Mouse (Mus musculus) small intestine, adult 10 weeks (tissue): ENCODE results near the gene Cchcr1. TPM values are rescaled to one million over a fixed set of nuclear protein-coding genes. Genes with fewer than 3 reads are reported as not detected.

Experiments used
- polyA plus RNA-seq: library from polyadenylated mRNA; stranded (reverse); fragments of 350-450 nt; fragmentation: Illumina TruSeq; extraction: RNeasy Lipid Tissue Mini Kit (QIAGEN cat#74804); gene quantifications from one replicate; pipeline ENCODE4 v1.2.3, GENCODE M21; 2014; ENCODE audit warnings: low replicate concordance

The Cchcr1 gene
- 0.74 TPM for polyA plus RNA-seq

DNA sequence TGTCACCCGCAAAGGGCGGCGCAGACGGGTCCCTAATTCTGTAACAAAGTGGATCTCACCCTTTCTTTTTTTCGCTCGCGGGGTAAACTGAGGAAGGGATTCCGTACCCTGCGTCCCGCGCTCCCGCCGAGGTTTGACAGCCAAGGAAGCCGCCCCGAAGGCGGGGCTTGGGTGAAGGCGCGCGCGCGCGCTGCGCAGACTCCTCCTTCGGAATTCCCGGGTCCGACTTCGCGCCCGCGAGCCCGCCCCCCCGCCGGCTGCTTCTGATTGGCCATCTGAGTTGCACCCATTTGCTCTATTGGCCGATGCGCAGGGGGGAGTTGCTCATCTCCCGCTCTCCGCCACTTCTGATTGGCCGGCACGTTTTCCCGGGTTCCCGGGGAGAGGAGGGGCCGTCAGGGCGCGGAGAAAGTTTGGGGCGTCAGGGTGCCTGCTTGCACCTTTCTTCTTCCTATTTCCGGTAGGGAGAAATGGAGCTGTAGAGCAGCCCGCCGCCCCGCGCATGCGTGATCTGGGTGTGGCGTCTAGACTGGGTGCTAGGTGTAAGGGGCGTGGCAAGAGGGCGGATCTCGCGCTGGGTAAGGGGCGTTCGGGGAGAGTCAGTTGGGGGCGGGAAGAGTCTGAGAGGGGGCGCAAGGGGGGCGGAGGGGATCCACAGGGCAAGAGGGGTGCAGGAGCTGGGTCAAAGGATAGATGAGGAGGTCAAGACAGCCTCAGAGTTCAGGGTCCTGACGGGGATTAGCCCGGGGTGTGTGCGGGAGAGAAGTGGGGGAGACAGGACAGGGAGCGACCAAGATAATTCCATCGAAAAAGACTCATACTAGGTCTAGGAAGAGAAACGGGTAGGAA lies at the start of gene Cchcr1, which contains the start of gene Tcf19:
Cchcr1 (plus strand) TSS at position 449 of the 849 bp plus-strand sequence.
Tcf19 (minus strand) TSS at position 173 of the 849 bp plus-strand sequence.

DNA sequence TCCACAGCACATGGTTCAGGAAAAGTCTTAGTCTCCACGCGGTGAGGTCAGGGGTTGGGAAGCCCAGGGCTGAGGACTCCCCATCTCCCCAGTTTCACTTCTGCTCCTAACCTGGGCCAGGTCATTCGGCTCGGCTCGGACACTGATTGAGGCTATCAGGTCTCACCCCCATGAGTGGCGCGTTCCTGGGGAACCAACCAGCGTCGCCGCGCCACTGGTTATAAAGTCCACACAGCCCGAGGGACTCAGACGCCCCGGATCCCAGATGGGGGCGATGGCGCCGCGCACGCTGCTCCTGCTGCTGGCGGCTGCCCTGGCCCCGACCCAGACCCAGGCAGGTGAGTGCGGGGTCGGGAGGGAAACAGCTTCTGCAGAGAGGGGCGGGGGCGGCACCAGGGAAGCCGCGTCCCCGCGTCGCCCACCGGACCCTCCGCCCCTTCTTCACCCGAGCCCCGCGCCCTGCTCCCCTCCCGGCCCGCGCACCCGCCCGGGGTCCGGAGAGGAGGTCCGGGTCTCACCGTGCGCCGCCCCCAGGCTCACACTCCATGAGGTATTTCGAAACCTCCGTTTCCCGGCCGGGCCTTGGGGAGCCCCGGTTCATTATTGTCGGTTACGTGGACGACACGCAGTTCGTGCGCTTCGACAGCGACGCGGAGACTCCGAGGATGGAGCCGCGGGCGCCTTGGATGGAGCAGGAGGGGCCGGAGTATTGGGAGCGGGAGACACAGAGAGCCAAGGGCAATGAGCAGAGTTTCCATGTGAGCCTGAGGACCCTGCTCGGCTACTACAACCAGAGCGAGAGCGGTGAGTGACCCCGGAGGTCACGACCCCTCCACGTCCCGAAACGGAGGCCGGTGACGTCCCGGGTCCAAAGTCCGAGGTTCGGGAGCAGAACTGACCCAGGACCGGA lies 46.8 kb upstream of the Cchcr1 start, which contains the start of gene H2-Q10:
H2-Q10 (plus strand) TSS at position 248 of the 910 bp plus-strand sequence.

DNA sequence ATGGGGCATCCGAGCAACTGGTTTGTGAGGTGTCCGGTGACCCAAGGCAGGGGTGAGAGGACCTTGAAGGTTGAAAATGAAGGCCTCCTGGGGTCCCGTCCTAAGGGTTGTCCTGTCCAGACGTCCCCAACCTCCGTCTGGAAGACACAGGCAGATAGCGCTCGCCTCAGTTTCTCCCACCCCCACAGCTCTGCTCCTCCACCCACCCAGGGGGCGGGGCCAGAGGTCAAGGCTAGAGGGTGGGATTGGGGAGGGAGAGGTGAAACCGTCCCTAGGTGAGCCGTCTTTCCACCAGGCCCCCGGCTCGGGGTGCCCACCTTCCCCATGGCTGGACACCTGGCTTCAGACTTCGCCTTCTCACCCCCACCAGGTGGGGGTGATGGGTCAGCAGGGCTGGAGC lies 11.1 kb upstream of the Cchcr1 start, which contains the start of gene Pou5f1:
Pou5f1 (plus strand) TSS at position 243 of the 400 bp plus-strand sequence.

DNA sequence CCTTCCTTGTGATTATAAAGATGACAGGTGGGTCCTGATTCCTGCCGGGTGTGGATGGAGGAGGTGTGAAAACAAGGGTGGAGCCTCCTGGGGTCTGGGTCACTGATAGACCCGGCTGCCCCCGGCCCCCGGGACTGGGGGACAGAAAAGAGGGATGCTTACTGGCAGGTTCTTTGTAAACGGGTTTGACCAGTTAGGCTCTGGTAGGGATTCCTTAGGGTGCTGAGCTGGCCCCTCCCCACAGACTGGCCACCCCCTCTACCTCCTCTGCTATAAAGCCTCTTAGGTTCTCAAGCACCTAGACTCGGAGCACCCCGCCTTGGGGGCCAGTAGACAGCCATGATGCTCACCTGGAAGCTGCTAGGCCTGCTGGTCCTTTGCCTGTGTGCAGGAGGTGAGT lies 16.0 kb downstream of the Cchcr1 start, which contains the start of gene Psors1c2:
Psors1c2 (plus strand) TSS at position 301 of the 400 bp plus-strand sequence.

DNA sequence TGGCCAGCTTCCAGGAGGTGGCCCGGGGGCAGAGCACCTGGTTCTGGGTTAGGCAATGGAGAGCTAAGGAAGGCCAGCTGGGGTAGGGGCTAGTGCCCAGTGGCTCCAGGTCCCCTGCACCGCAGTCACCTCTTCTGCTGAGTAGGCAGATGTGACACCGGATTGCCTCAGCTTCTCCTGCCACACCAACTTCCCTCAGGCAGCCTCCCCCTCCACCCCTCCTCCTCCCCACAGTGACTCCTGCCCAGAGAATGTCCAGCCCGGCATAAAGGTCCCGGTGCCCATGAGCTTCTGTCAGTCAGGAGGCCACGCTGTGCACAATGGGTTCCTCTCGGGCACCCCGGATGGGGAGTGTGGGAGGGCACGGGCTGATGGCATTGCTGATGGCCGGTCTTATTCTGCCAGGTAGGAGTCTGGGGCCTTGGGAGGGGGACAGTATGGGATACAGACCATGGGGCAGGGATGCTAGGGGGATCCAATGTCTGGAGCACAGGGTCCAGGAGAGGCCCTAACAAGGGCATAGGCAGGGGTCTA lies 35.0 kb downstream of the Cchcr1 start, which contains the start of gene Cdsn:
Cdsn (plus strand) TSS at position 248 of the 534 bp plus-strand sequence.

DNA sequence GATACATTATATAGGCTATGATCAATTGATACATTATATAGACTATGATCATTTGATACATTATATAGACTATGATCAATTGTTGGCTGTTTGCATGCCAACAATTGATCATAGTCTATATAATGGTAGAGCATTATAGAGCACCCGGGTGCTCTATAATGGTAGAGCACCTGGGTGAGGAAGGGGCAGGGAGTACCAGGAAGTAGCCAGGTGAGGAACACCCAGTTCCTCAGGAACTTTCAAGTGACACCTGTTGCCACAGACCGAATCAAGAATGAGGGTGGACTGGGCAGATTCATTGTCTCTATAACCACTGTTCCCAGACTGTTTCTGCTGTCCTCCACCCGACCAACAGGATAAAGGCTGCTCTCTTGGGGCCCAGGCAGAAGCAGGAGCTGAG lies 50.2 kb downstream of the Cchcr1 start, which contains the start of gene 2300002M23Rik:
2300002M23Rik (plus strand) TSS at position 301 of the 400 bp plus-strand sequence.

Other genes starting within 250 kb of the Cchcr1 start
- gene H2-Q1, start 196.7 kb upstream of the Cchcr1 start, polyA plus RNA-seq: 506 TPM
- 3,607 TPM for gene H2-Q2, start 174.9 kb upstream of the Cchcr1 start, polyA plus RNA-seq
- 51.5 TPM for gene H2-Q4, start 137.5 kb upstream of the Cchcr1 start, polyA plus RNA-seq
- 7.5 TPM for gene H2-Q6, start 92.2 kb upstream of the Cchcr1 start, polyA plus RNA-seq
- 11.4 TPM for gene H2-Q7, start 77.9 kb upstream of the Cchcr1 start, polyA plus RNA-seq
- 2.3 TPM for gene H2-Q10, start 47.0 kb upstream of the Cchcr1 start, polyA plus RNA-seq
- not detected for gene Pou5f1, start 11.1 kb upstream of the Cchcr1 start, polyA plus RNA-seq
- 1.3 TPM for gene Tcf19, start 276 bp upstream of the Cchcr1 start, polyA plus RNA-seq
- not detected for gene Psors1c2, start 16.1 kb downstream of the Cchcr1 start, polyA plus RNA-seq
- not detected for gene Cdsn, start 35.0 kb downstream of the Cchcr1 start, polyA plus RNA-seq
- gene 2300002M23Rik, start 50.4 kb downstream of the Cchcr1 start, polyA plus RNA-seq: not detected
- not detected for gene Sfta2, start 84.4 kb downstream of the Cchcr1 start, polyA plus RNA-seq
- not detected for gene Gm9573, start 109.5 kb downstream of the Cchcr1 start, polyA plus RNA-seq
- gene Mucl3, start 126.6 kb downstream of the Cchcr1 start, polyA plus RNA-seq: not detected
- 0.59 TPM for gene Vars2, start 150.5 kb downstream of the Cchcr1 start, polyA plus RNA-seq
- gene Gtf2h4, start 156.6 kb downstream of the Cchcr1 start, polyA plus RNA-seq: 2.7 TPM
- gene Ddr1, start 187.5 kb downstream of the Cchcr1 start, polyA plus RNA-seq: 4.8 TPM